Mouse (Mus musculus): ENCODE measurements around the gene Anks3. TPM values are rescaled to one million over a fixed set of nuclear protein-coding genes. Genes with fewer than 3 reads are reported as not detected.

Anks3 gene
- 99.8 and 131 TPM in 2 replicates for polyA plus RNA-seq (2012; rRNA removed)

- TF ChIP-seq POLR2A (IDR thresholded peaks at IDR 0.05; ENCODE audit: borderline replicate concordance, extremely low read depth, insufficient read depth, insufficient read length, poor library complexity, severe bottlenecking) (peak; percentile 71), CTCF (IDR thresholded peaks at IDR 0.05; ENCODE audit: borderline replicate concordance, extremely low read depth, insufficient read depth, insufficient read length) (no peak)
- peak; percentile 99 for DNase-seq (ENCODE audit: low read depth)
Observed at GRCm38 (mm10) chr16:4963797-4964709, at the start of gene Anks3. Anks3 (minus strand) TSS chr16:4964205.

GRCm38 (mm10) chr16:5013054-5013838, 49.2 kb upstream of the Anks3 start, which contains the start of gene Rogdi:
Rogdi (minus strand) TSS chr16:5013553.
- TF ChIP-seq POLR2A (IDR thresholded peaks at IDR 0.05; ENCODE audit: borderline replicate concordance, extremely low read depth, insufficient read depth, insufficient read length, poor library complexity, severe bottlenecking) = peak; percentile 62
- peak; percentile 19; the same call in 1 of the 2 replicates for TF ChIP-seq CTCF (IDR thresholded peaks at IDR 0.05; ENCODE audit: borderline replicate concordance, extremely low read depth, insufficient read depth, insufficient read length)
- peak; percentile 100 for DNase-seq (ENCODE audit: low read depth)

GRCm38 (mm10) chr16:5012036-5013005, 48.3 kb upstream of the Anks3 start:
- DNase-seq (ENCODE audit: low read depth) = peak; percentile 7
- TF ChIP-seq CTCF (IDR thresholded peaks at IDR 0.05; ENCODE audit: borderline replicate concordance, extremely low read depth, insufficient read depth, insufficient read length) (no peak), POLR2A (IDR thresholded peaks at IDR 0.05; ENCODE audit: borderline replicate concordance, extremely low read depth, insufficient read depth, insufficient read length, poor library complexity, severe bottlenecking) (no peak)

GRCm38 (mm10) chr16:5011285-5011684, 47.3 kb upstream of the Anks3 start:
- DNase-seq (ENCODE audit: low read depth) = no peak
- no peak for TF ChIP-seq CTCF (IDR thresholded peaks at IDR 0.05; ENCODE audit: borderline replicate concordance, extremely low read depth, insufficient read depth, insufficient read length)
- no peak for TF ChIP-seq POLR2A (IDR thresholded peaks at IDR 0.05; ENCODE audit: borderline replicate concordance, extremely low read depth, insufficient read depth, insufficient read length, poor library complexity, severe bottlenecking)

GRCm38 (mm10) chr16:5010371-5010935, 46.4 kb upstream of the Anks3 start:
- DNase-seq (ENCODE audit: low read depth) = peak; percentile 5
- no peak for TF ChIP-seq CTCF (IDR thresholded peaks at IDR 0.05; ENCODE audit: borderline replicate concordance, extremely low read depth, insufficient read depth, insufficient read length)
- no peak for TF ChIP-seq POLR2A (IDR thresholded peaks at IDR 0.05; ENCODE audit: borderline replicate concordance, extremely low read depth, insufficient read depth, insufficient read length, poor library complexity, severe bottlenecking)

GRCm38 (mm10) chr16:5008076-5008475, 44.1 kb upstream of the Anks3 start:
- TF ChIP-seq CTCF (IDR thresholded peaks at IDR 0.05; ENCODE audit: borderline replicate concordance, extremely low read depth, insufficient read depth, insufficient read length) (no peak), POLR2A (IDR thresholded peaks at IDR 0.05; ENCODE audit: borderline replicate concordance, extremely low read depth, insufficient read depth, insufficient read length, poor library complexity, severe bottlenecking) (no peak)
- DNase-seq (ENCODE audit: low read depth) = no peak

- DNase-seq (ENCODE audit: low read depth) = no peak
- TF ChIP-seq CTCF (IDR thresholded peaks at IDR 0.05; ENCODE audit: borderline replicate concordance, extremely low read depth, insufficient read depth, insufficient read length) (no peak), POLR2A (IDR thresholded peaks at IDR 0.05; ENCODE audit: borderline replicate concordance, extremely low read depth, insufficient read depth, insufficient read length, poor library complexity, severe bottlenecking) (no peak)
Observed at GRCm38 (mm10) chr16:5007492-5007891, 43.5 kb upstream of the Anks3 start.

GRCm38 (mm10) chr16:5007067-5007466, 43.1 kb upstream of the Anks3 start, which contains the start of gene Smim22:
Smim22 (plus strand) TSS chr16:5007288.
- TF ChIP-seq CTCF (IDR thresholded peaks at IDR 0.05; ENCODE audit: borderline replicate concordance, extremely low read depth, insufficient read depth, insufficient read length) (no peak), POLR2A (IDR thresholded peaks at IDR 0.05; ENCODE audit: borderline replicate concordance, extremely low read depth, insufficient read depth, insufficient read length, poor library complexity, severe bottlenecking) (no peak)

GRCm38 (mm10) chr16:5000611-5001010, 36.6 kb upstream of the Anks3 start:
- no peak for DNase-seq (ENCODE audit: low read depth)
- TF ChIP-seq POLR2A (IDR thresholded peaks at IDR 0.05; ENCODE audit: borderline replicate concordance, extremely low read depth, insufficient read depth, insufficient read length, poor library complexity, severe bottlenecking) = no peak
- TF ChIP-seq CTCF (IDR thresholded peaks at IDR 0.05; ENCODE audit: borderline replicate concordance, extremely low read depth, insufficient read depth, insufficient read length) = no peak

More at GRCm38 (mm10) chr16:5007067-5007466, 43.1 kb upstream of the Anks3 start, which contains the start of gene Smim22:
- no peak for DNase-seq (ENCODE audit: low read depth)

- TF ChIP-seq CTCF (IDR thresholded peaks at IDR 0.05; ENCODE audit: borderline replicate concordance, extremely low read depth, insufficient read depth, insufficient read length) (no peak), POLR2A (IDR thresholded peaks at IDR 0.05; ENCODE audit: borderline replicate concordance, extremely low read depth, insufficient read depth, insufficient read length, poor library complexity, severe bottlenecking) (no peak)
- DNase-seq (ENCODE audit: low read depth) = no peak
Observed at GRCm38 (mm10) chr16:4998984-4999383, 35.0 kb upstream of the Anks3 start.
